In genomic region chr16:44050139-44050538, GRCm38 (mm10) we compare ENCODE assay signal across 18 mouse cellular contexts.
"Had no signal": no experiment of that assay in that cellular context is flagged by ENCODE, and none has a peak within 500 bp of the region (broad histone marks: within the 10 kb centered on the region; RNA-seq: fewer than 3 reads in every experiment).

No protein-coding gene starts in this region.

- H3K4me2 ChIP-seq: liver, embryonic 13.5 days; midbrain, embryonic 12.5 days; midbrain, embryonic 15.5 days; neural tube, embryonic 12.5 days; neural tube, embryonic 15.5 days; stomach, embryonic 15.5 days had no signal

- H3K27ac ChIP-seq: kidney, postnatal 0 days; left cerebral cortex, adult 2 months; liver, embryonic 13.5 days; midbrain, embryonic 12.5 days; midbrain, embryonic 15.5 days; neural tube, embryonic 12.5 days; neural tube, embryonic 15.5 days; stomach, embryonic 15.5 days had no signal

- H3K4me3 ChIP-seq: left cerebral cortex, adult 2 months; liver, embryonic 13.5 days; midbrain, embryonic 12.5 days; midbrain, embryonic 15.5 days; neural tube, embryonic 12.5 days; neural tube, embryonic 15.5 days; stomach, embryonic 15.5 days had no signal

- DNase-seq: kidney, adult 2 months; kidney, postnatal 25 days; layer of hippocampus, postnatal 36 days; liver, embryonic 13.5 days; lung, adult 2 months; lung, postnatal 14 days; lung, postnatal 4 days; right cerebral cortex, adult 18-20 months; right cerebral cortex, postnatal 14 days; right cerebral cortex, postnatal 4 days; thymus, postnatal 25 days had no signal

- ATAC-seq: midbrain, embryonic 15.5 days had no signal

- H3K9ac ChIP-seq: liver, embryonic 13.5 days; midbrain, embryonic 12.5 days; midbrain, embryonic 15.5 days; neural tube, embryonic 12.5 days; neural tube, embryonic 15.5 days; stomach, embryonic 15.5 days had no signal

- H3K36me3 ChIP-seq: liver, embryonic 13.5 days; midbrain, embryonic 12.5 days; midbrain, embryonic 15.5 days; neural tube, embryonic 12.5 days; neural tube, embryonic 15.5 days; stomach, embryonic 15.5 days had no signal

- H3K9me3 ChIP-seq: liver, embryonic 13.5 days; midbrain, embryonic 15.5 days; neural tube, embryonic 12.5 days; neural tube, embryonic 15.5 days; stomach, embryonic 15.5 days had no signal

- H3K4me1 ChIP-seq: liver, embryonic 13.5 days; midbrain, embryonic 12.5 days; midbrain, embryonic 15.5 days; neural tube, embryonic 12.5 days; neural tube, embryonic 15.5 days; stomach, embryonic 15.5 days had no signal

- H3K27me3 ChIP-seq: liver, embryonic 13.5 days; midbrain, embryonic 12.5 days; midbrain, embryonic 15.5 days; neural tube, embryonic 12.5 days; neural tube, embryonic 15.5 days; stomach, embryonic 15.5 days had no signal
